Mouse (Mus musculus): Measurements from ENCODE around the gene Pomp.

DNA sequence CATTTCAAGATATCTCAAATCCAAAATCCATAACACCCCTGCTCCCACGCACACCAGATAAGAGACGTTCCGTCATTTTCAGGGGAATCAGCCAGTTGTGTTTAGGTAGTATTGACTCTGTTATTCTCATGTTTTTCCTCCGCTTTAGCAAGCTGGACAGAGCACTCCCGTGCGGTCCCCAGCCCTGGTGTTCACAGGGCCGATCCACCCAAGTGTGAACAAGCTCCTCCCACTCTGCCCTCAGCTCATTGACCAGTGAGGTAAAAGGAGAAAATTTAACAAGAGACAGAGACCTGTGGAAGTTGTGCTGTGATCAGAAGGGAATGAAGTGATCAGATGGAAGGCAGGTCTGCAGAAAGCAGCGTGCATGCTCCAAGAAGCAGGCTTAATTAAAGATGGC, 31.4 kb upstream of the Pomp start:
- no peak for TF ChIP-seq CTCF (IDR thresholded peaks at IDR 0.05; ENCODE audit: borderline replicate concordance, control insufficient read depth, extremely low read depth, insufficient read depth, low read length, poor library complexity)
- no peak for TF ChIP-seq POLR2A (IDR thresholded peaks at IDR 0.05; ENCODE audit: control insufficient read depth, extremely low read depth, insufficient read depth, low read length, poor library complexity)

All from thymus, adult 2 months (tissue).